Mouse (Mus musculus): Measurements from ENCODE around the gene Twf1.

Twf1 gene

DNA sequence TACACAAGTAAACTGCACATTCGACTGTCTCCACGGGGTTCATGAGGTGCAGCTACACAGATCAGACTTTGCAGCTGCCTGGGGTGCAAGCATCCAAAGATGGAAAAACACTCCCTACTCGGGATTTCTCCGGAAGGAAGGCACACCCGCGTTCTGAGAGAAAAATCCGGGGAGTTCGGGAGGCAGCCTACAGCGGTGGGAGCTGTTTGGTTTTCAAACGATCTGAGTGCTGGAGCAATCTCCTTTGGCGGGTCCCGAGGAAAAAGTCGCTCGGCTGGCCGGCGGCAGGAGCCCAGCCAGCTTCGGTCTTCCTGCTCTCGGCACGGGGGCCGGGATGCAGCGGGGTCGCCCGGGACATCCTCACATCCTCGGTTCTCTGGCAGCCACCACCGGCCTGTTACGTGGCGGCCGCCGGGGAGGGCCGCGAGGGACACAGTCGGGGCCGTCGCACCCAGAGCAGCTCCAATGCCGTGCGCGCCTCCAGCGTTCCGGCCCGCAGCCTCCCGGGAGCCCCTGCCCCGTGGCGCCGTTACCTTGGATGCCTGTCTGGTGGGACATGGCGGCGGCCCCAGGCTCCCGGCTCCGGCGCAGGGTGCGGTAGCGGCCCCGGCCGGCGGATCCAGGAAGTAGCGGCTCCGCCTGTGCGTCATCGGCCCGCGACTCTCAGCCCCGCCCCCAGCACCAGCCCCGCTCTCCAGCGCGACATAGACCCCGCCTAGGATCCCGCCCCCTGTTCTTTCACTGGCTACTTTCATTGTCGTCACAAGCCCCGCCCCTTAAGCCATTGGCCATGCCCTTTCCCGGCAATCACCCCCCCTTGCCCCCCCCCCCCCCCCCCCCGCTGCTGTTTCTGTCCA lies at the start of gene Twf1:
Gene Twf1 (minus strand): TSS at position 671 of the 857 bp plus-strand sequence.
- DNase-seq (ENCODE audit: low spot score in 2 of 2), result peak; percentile 98 to 99

DNA sequence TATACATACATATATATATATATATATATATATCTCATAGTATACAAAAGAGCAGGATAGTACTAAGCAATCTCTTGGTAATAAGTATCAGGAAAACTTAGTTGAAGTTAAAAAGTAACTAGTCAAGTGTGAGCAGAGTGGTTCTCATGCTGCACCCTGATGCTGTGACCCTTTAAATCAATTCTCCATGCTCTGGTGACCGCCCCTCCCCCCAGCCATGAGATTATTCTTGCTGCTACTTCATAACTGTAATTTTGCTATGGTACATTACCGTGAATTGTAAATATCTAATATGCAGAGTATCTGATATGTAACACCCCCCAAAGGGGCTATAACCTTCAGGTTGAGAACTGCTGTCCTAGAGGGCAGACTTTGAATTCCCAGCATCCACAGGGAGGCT lies 49.4 kb upstream of the Twf1 start:
- DNase-seq (ENCODE audit: low spot score in 2 of 2), result no peak

DNA sequence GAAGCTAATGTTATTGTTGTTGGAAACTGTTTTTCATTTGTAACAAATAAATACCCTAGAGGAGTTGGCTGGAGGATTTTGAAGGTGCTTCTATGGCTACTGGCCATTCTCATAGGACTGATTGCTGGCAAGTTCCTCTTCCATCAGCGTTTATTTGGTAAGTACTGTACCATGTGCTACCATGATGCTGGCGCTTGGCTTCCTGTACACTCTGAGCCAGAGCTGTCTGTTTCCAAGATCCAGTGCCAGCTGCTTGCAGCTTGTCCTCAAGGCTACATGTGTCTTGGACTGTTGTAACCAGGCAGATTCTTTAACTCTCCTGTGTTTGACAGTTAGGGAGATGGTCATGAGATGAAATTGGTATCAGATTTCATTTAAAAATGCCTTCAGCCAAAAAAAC lies 48.5 kb upstream of the Twf1 start:
- DNase-seq (ENCODE audit: low spot score in 2 of 2), result no peak

DNA sequence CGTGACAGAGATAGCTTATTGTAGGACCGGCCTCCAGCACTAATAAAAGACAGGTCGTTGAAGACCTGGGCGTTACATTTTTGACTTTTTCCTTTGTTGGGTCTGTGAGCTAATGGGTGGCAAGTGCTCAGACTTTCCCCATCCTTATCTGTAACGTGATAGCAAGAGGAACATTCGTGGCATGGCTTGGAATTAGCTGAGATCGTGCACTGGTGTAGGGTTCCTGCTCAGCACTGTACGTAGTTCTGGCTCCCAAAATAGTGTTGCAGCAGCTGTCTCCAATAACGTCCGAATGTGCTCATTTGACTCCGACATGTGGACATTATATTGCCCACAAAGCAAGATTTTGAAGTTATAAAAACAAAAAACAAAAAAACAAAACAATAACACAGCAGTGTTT lies 44.8 kb upstream of the Twf1 start:
- no peak for DNase-seq (ENCODE audit: low spot score in 2 of 2)

DNA sequence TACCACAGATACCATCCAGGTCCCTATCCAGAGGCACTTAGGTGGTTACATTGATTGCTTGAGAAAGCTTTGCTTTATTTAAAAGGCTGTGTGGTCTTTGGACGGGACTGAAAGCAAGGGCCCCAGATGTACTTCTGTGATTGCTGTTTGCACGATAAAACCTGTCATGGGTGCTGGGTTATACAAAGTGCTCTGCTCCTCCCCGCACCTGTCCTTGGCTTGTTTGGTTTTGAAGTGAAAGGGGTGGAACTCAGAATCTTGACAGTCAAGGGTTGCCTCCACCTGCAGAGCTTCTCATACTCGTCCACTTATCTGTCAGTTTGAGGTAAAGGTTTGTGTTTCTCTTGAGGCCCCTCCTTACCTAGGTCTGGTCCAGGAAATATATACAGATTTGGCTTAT lies 40.9 kb upstream of the Twf1 start:
- no peak for DNase-seq (ENCODE audit: low spot score in 2 of 2)

DNA sequence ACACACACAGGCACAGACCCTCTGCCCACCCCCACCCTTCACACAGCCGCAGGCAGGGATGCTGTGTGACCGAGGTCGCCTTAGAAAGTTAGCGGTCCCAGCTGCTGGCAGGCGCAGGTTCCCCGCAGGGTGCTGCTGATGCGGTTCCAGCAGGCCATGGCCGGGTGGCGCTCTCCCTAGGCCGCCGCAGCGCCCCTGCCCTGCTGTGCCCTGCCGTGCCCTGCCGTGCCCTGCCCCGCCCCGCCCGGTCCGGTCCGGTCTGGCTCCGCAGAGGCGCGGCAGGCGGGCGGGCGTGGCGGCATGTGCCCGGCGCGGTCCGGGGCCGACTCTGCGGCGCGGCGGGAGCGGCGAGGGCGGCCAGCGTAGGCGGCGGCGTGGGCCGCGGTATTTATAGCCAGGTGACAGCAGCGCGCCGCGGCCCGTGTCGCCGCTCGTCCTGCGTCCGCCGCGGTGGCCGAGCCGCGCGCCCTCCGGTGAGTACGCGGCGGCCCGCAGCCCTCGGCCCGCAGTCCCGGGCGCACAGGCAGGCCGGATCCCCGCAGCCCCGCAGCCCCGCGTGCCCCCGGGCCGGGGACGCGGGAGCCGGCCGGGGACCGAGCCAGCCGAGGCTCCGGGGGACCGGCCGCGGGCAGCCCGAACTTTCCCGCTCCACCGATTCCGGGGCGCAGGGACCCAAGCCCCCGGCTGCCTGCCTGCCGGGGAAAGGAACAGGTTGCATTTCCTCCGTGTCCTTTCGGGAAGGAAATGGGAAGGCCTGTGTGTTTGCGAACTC lies 39.3 kb upstream of the Twf1 start, which contains the start of gene Tmem117:
Gene Tmem117 (plus strand): TSS at position 403 of the 772 bp plus-strand sequence.
- DNase-seq (ENCODE audit: low spot score in 2 of 2), result peak; percentile 29 to 42

DNA sequence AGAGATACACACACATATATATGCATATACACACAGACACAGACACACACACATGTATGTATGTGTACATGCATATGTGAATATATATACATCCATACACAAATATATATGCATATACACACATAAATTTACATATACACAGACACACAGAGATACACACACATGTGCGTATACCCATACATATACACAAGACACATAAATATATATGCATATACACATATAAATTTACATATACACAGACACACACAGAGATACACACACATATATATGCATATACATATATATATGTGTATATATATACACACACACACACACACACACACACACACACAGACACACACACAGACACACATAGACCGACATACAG lies 38.8 kb upstream of the Twf1 start:
- no peak for DNase-seq (ENCODE audit: low spot score in 2 of 2)

DNA sequence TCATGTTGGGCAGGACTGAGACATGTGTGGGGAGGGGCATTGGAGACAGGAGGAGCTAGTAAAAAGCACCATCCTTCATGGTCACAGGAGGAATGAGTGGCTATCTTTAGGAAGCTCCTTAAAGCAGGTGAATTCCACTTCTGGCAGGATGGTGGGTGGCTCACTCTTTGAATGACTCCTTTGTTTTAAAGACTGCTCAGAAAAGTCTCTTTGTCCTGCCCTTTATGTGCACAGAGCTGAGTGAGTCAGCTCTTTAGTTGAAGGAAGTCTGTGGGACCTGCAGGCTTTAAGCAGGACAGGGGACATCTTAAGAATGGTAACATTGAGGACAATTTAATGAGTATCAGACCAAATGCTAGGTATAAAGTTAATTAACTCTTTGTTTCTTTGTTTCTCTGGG lies 31.2 kb upstream of the Twf1 start:
- DNase-seq (ENCODE audit: low spot score in 2 of 2), result no peak

DNA sequence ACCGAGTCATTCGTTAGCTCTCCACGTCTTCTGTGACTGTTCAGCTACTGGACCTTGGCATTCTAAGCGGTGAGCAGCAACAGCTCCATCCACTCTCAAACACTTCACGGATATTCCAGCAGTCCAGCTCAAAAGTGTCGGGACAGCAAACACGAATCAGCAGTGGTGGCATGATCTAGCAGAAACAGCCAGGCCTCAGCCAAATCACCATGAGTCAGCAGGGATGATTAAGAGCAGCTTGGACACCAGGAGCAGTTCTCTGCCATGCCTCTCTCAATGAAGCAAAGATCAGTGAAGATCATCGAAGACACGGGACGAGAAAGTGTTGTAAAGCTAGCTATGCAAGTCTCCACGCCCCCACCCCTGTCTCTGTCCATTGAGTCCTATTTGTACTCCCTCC lies 26.3 kb upstream of the Twf1 start:
- peak in 1 of 2 experiments; percentile 12 for DNase-seq (ENCODE audit: low spot score in 2 of 2)

DNA sequence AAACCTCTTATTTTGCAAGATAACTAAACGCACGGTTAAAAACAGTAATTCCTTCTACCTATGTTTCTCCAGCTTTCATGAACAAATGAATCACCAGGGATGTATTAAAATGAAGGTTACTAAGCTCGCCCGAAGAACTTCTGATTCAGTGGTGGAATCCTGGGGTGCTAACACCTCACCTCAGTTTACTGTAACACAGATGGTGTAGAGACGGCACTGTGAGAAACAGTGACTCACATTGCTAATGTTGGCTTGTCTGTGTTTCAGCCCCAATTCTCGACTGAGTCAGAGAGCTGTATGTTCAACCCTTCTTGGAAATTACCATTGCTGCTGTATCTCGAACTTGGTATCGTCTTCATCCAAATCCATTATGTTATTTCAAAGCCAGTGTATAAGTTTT lies 18.1 kb upstream of the Twf1 start:
- DNase-seq (ENCODE audit: low spot score in 2 of 2), result no peak

DNA sequence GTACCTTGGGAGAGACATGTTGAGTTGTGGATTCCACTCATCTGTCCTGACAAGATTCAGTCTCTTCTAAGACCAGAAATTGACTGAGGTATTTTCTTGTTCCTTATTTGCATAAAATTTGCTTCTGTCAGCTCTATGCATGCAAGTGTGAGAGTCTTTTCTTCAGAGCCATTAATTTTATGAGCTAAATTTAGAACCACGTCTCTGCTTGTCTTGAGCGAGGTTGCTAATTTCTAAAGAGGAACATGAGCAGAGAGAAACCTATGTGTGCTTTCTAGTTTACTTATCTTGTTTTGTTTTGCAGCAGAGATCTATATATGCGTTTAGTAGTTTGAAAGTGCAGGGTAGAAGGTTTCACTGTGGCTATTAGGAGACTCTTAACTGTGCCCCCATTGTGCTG lies 12.8 kb upstream of the Twf1 start:
- DNase-seq (ENCODE audit: low spot score in 2 of 2), result no peak

DNA sequence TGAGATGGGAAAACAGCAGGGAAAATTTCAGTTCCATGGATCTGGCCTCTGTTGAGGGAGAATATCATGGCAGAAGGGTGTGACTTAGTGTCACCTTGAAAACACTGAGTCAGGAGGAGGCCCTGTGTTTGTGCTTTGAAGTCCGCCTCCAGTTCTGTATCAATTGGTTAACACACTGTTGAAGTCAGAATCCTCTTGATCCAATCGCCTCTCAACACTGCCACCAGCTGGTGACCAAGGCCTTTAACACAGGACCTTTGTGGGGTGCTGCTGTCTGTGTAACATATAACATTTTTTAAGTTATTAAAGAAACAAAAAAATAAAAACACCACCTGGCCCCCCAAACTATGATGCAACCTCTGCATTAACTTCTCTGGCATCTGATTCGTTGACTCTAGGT lies 11.7 kb upstream of the Twf1 start:
- peak; percentile 32 to 54 for DNase-seq (ENCODE audit: low spot score in 2 of 2)

DNA sequence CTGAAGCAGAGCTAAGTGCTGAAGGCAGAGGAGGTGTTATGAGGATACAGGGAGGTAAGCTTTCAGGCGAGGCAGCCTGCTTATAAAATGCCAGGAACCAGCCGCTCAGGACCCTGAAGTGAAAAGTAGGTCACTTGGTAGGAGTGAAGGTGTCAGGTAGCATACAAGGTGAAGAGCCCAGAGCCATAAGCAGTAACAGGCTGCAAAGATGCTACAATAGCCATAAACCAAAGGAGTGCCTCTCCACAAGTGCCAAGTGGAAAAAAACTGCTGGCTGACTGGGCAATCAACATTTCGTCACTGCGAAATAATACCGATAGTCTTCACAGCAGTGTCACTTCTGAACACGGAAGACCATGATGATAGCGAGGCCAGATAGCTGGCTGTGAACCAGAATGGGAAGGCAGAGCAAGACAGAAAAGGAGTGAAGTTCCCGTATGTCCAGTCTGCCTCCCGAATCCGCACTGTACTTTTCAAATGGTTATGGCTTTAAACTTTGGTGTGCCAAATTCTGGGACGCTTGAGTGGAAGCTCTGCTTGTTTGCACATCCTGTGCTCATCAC lies 10.5 kb upstream of the Twf1 start:
- peak in 1 of 2 experiments; percentile 13 for DNase-seq (ENCODE audit: low spot score in 2 of 2)

DNA sequence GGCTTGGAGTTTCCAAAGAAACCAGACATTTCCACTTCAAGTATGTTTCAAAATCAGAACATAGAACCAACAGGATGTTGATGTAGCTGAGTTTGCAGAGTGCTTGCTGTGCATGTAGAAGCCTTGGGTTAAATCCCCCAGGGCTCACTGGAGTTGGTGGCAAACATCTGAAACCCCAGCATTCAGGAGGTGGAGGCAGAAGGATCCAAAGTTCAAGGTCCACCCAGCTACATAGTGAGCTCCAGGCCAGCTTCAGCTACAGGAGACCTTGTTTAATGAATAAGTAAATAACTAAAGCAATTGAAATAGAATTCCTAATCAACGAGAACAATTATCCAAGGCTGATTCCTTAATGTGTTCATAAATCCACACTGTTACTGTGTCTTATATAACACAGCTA lies 3.9 kb upstream of the Twf1 start:
- DNase-seq (ENCODE audit: low spot score in 2 of 2), result no peak

DNA sequence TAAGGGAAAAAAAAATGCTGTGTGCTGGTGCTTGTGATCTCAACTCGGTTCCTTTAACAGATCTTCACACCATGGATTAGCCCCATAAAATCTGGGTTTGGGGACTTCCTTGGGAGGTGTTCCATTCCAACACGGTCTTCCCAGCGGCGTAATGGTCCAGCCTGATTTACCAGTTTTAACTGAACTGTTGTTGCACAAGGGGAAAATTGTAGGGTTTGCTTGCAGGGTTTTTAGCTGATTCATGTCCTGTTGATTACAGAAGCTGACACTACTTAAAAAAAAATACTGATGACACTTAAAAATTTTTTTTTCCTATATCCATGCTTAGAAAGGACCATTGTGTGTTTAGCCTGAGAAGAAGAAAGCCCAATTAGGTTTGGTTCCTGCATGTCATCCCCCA lies 1.7 kb upstream of the Twf1 start:
- DNase-seq (ENCODE audit: low spot score in 2 of 2), result no peak

DNA sequence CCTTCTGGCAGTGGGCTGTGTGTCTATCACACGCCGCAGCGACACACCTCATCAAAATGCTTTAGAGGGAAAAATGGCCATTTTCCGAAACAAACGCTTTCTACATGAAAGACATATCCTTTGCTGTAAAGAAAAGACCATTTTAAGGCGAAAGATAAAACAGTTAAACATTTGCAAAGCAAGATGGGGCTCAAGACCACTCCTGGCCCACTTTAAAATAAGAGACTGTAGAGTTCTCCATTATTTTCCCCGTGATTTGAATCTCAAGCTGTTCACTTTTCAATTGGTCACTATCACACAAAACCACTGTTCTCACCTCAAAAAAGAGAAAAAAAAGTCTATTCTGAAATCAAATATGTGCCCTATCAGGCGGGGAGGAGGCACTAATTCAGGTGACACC lies 394 bp upstream of the Twf1 start:
- DNase-seq (ENCODE audit: low spot score in 2 of 2), result no peak

DNA sequence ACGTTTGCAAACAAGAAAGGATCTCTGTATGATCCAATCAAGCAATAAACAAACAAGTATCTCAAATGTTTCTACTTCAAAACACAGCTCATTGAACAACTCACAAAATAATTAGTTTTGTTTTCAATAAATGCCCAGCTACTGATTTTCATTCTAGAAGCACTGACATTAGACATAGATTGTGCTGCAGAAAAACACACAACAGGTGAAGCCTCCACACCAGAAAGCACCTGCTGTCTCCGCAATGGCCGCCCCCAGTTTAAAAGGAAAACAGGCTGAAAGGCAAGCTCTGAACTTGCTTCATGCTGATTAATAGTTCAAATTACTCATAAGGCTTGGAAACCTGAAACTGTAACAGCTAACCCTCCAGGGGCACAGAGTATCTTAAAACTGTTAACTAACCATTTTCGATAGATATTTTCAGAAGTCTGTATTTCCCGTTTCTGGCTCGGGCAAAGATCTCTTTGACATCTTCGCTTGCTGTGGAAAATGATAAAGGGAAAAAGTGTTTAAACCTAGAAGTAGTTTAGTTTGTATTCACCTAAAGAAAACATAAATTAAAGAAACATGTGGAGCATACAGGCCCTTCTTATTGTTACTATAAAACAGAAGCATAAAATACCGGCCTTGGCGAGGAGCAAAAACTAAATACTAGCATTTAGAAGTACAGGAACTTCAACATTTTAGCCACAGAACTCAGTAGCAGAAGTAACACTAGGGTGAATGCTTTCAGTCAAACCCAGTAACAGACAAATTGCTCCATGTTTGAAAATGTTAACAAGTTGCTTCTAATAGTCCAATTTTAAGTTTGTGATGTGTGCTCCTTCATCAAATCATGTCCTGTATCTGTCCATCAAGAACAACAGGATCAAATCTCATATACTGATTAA lies 1.6 kb downstream of the Twf1 start:
- DNase-seq (ENCODE audit: low spot score in 2 of 2), result no peak

DNA sequence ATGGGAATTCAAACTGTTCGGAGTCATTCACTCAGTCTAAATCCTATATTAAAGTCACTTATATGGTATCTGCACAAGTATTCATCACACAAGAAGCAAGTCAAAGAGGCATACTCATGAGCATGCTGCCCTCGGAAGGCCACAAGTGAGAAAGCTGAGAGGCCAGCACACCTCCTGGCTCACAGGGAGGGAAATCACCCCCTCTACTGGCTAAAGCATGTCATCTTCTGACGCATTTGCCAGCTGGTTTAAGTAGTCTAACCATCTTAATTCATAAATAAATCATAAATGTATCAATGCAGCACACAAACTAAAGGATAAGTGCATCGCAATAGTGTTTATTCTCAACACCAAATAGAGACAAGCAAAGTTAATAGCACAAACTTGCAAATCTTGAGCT lies 5.0 kb downstream of the Twf1 start:
- DNase-seq (ENCODE audit: low spot score in 2 of 2), result no peak

DNA sequence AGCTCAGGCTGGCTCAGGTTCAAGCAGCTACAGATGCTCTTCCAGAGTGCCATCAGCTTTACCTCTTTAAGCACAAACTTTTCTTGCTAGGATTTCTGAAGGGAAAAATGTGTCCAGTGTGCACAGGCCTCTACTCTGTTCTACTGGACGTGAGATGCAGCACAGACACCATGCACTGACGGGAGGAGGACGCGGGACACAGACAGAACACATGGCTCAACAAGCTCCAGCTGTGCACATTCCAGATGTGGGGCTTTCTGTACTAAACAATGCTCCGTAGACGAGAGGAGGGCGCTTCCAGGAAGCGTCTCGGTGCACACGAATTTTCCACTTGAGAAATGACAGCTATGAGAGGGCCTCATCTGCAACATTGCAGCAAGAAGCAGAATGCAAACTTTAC lies 6.5 kb downstream of the Twf1 start:
- DNase-seq (ENCODE audit: low spot score in 2 of 2), result no peak

DNA sequence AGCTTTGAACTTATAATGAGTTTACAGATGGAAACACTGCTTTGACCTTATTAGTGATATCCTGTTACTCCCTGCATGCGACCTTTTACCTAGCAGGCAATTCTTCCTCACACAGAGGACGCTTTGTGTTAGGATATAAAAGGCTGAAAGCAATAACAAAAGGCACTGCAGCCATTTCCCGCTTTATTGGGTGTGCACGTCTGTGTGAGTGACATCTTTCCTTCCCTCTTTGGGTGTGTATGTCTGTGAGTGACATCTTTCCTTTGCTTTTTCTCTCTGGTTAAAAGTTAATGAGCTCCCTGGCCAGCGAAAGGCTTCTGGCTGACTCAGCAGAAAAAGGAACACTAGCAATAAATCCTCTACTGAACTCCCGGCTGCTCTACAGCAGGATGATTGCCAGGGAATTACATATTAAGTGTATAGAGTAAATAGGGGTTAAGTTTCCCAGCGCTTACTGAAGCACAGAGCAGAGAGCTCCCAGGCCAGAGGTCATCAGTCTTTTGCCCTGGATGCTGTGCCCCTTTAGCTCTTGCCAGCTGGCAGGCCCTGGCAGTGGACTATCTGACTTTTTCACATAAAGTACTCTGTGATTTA lies 7.6 kb downstream of the Twf1 start:
- no peak for DNase-seq (ENCODE audit: low spot score in 2 of 2)

DNA sequence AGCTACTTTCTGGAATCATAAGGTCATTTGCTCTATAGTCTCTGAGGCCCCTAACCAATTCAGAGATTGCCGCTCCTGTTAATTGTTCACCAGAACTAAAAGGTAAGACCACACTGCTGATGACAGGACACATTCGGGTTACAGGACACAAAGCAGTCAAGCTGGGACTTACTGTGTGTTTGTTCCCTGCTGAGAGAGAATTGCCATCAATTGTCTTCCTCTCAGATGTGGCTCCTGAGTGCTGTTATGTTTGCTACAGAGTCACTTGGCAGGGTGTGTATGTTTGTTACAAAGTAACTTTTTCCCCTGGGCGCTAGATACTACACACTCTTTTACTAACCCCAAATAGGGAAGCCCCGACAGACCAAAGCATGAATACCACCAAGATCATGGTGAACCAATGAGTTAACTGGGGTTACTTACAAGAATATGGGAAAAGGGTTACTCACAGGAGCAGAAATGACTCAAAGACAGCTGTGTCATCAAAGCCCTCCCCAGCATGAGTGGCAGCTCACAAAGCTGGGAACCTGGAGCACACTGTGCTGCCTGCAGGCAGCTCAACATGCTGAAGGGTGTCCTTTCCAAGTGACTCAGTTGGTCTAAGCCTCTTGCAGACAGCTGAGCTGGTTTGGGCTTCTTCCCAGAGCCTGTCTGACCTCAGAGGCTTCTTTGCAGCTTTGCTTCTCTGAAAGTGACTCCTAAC lies 15.0 kb downstream of the Twf1 start:
- DNase-seq (ENCODE audit: low spot score in 2 of 2), result no peak
